Mouse (Mus musculus) 3134 (cell line): ENCODE data around the gene Gm5150.
"Not testable (repeated sequence)": the region's sequence is repeated elsewhere in the genome, so short reads cannot be mapped to it uniquely, and the experiment has no call there.

ENCODE experiments used
- DNase-seq: peaks from one replicate; pipeline ENCODE4 v3.0.0-alpha.2; 2011; ENCODE audit warnings: low spot score; ENCODE audit not compliant: insufficient read length; ENCODE audit errors: extremely low read depth

Gene Gm5150

DNA sequence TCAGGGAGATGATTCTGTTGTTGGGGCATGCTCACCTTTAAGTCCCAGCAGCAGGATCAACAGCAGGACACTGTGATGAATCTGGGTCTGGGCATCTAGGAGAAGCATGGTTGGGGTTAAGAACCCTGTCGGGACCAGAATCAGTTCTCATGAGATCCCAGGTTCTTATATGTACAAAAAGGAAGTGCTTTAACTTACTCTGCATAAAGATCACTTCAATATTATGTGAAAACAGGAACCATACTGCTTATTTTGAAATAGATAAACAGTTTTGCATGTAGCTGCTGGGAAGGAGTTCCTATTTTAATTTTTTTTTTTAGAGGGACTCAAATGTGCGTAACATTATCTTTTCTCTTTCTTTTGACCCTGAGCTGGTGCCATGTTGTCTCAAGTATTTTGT is at the start of gene Gm5150:
TSS of gene Gm5150 (minus strand) at position 223 of the 400 bp plus-strand sequence.
- DNase-seq, result no peak

DNA sequence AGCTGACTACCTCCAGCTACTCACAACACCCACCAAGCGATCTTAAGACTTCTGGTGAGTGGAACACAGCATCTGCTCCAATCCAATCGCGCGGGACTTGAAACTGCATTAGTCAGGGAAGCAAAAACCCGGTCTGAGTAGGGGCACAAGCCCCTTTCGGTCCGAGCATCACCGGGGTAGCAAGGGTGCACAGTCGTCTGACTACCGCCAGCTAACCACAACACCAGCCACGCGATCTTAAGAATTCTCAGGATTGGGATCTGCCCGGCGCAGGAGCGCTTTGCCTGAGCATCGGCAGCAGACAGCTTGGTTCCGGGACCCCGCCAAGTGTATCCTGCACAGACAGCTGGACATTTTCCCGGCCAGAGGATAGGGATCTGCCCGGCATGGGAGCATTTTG is 45.5 kb upstream of the Gm5150 start:
- not testable (repeated sequence) for DNase-seq

DNA sequence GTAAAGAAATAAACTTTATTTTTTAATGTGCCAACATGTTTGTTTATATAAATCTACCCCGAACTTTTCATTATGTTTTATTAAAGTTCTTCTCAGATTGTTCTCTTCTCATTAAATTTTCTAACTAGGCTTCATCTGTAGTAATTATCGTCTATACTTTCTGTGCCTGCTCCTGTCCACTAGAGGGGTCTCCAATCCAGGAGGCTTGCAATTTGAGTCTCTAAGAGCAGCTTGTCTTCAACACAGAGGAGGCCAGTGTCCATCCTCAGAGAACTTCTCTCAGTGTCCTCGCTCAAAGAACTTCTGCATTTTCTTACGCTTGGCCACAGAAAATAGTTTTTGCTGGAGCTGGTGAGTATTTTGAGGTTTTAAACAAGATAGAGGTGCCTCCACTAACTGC is 41.1 kb upstream of the Gm5150 start:
- DNase-seq, result no peak

DNA sequence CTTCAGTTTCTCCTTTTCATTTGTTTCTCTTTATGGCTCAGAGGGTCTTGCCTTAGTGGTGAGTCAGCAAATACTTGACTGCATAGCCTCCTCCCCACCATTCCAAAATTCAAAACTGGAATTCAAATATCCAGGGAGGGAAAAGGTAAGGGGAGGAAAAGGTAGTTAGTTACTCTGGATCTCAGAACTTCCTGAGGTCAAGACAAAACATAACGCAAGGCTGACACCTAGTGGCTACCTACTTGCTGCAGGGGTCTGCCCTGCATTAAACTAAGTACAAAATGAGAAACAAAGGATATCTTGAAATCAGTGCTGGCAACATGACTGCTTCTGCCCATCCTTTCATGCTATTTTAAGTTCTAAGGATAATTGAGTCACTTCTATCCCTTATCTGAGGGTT is 37.1 kb upstream of the Gm5150 start:
- DNase-seq, result no peak

DNA sequence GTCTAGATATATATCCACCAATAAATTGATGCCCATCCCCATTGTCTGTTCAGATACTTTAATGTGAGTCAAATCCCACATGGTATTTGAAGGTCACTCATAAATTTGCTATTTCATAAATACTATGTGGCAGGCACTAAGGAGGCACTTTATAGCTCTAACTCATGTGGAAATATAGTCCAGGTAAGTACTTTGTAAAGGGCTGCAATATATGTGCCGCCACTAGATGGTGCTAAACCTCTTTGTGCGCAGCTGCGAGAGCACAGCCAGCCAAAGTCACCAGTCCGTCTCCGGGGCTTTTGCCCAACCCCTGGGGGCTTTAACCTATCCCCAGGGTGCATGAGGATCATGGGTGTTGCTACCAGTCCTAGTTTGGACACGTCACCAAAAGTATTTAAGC is 18.8 kb upstream of the Gm5150 start:
- DNase-seq, result not testable (repeated sequence)

DNA sequence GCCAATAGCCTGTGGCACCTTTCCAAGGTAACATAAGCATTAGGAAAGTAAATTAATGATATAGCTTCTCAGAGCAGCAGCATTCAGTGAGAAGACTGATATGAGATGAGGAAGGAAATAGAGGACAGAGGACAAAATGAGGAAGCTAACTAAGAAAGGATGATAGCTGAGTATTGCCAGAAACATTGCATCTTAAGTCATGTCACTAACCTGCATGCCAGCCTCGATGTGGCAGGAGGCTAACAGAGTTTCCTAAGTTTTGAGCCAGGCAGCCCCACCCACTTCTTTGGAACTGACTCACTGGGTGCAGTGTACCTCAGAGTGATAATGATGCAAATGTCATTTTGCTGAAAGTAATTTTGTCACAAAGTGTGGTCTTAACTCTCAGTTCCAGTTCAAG is 16.0 kb upstream of the Gm5150 start:
- DNase-seq, result no peak

DNA sequence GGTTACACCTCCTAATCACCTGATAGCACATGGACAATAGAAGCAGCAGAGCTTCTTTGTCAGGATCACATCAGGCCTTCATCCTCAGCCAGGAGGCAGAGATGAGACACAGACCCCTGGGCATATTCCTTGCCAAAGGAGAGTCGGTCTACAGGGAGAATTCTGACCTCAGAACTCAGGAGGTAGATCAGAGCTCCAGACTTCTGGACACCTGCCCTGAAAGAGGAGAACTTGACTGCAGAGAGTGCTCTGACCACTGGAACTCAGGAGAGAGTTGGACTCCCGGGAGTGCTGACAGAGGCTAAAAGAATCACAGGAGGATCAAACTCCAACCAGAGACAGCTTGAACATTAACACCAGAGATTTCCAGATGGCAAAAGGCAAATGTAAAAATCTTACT is 8.2 kb upstream of the Gm5150 start:
- DNase-seq, result not testable (repeated sequence)

DNA sequence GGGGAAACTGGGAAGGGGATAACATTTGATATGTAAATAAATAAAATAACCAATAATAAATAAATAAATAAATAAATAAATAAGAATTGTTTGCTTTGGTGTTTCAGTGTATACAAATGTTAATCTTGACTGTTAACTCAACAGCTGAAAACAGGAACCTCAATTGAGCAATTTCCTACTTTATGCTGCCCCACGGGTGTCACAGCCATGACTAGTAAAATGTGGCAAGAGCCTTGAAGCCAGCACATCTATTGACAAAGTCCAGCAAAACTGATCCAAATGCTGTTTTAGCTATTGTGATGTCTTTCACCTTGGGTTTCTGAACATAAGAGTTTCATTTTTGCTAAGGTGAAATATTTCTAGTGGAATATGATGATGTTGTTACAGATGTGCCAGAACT is 1.6 kb upstream of the Gm5150 start:
- no peak for DNase-seq

DNA sequence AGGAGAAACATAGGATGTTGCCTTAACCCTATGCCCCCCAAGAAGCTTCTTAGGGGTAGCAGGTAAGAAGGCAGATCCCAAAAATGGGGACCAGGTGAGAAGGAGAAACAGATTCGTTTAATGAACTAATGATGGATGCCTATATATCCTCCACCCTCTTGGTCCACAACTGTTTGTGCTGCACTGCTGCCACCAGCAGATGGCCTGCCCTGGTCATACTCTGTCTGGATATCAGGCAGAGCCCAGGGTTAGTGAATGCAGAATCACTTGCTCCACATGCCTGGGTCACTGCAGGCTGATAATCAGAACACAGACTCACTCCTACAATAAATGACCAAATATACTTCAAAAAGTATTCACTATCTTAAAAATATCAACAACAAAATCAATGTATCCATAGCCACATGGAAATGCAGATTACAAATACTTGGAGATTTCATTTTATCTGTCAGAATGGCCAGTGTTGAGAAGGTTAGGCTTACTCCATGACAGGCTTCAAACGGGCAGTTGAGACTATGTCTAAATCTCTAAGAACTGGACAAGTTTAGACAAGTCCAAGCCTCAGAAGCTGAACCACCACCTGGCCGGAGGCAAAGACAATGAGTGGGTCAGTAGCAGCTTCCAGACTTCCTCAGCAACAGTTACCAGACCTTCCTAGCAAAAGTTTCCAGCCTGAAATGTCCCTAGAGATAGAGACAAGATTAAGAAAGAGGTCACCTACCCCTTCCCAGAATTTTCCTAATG is 2.2 kb downstream of the Gm5150 start:
- DNase-seq, result no peak

DNA sequence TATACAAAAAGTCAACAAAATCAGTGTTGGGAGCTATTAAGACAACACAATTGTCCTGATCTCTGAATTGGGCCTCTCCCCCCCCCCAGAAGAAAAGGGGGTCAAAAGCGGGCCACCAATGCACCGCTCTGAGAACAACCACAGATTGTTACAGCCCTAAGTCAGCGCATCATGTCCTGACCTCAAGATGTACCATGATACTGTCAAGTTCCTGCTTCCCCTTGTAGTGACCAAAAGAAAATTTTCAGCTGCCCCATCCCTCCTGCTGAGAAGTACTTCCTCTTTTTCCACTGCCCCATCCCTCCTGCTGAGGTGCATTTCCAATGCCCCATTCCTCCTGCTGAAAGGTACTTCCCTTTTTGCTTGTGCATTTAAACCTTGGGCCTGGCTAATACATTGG is 6.8 kb downstream of the Gm5150 start:
- DNase-seq, result not testable (repeated sequence)

DNA sequence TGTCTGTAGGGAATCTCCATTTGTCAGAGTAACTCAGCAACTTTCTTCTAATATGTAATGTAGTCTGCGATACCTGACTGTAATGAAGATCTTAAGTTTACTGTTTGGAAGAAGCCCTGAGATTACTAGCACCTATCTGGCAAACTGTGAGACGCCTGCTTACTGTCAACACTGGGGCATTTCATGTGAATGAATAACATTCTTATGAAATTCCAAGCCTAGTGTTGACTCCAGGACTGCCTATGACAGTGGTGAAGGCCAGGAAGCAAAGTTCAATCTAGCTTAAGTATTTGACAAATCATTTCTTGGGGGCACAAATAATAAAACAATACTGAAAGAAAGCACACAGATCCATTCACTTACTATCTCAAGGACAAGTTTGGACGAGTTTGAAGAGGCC is 24.0 kb downstream of the Gm5150 start:
- DNase-seq, result no peak

DNA sequence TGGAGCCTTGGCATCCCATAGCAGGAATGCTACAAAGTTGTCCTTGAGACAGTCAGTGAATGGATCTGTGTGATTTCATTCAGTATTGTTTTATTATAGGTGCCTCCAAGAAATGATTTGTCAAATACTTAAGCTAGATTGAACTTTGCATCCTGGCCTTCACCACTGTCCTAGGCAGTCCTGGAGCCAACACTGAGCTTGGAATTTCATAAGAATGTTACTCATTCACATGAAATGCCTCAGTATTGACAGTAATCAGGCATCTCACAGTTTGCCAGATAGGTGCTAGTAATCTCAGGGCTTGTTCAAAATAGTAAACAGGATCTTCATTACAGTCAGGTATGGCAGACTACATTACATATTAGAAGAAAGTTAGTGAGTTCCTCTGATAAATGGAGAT is 49.3 kb downstream of the Gm5150 start:
- no peak for DNase-seq
